Mouse (Mus musculus): ENCODE data around the gene Copb1. TPM values are rescaled to one million over a fixed set of nuclear protein-coding genes. Genes with fewer than 3 reads are reported as not detected.

Gene Copb1
- 5.1 and 8.5 TPM in 2 replicates for polyA plus RNA-seq (2012; rRNA removed)

DNA sequence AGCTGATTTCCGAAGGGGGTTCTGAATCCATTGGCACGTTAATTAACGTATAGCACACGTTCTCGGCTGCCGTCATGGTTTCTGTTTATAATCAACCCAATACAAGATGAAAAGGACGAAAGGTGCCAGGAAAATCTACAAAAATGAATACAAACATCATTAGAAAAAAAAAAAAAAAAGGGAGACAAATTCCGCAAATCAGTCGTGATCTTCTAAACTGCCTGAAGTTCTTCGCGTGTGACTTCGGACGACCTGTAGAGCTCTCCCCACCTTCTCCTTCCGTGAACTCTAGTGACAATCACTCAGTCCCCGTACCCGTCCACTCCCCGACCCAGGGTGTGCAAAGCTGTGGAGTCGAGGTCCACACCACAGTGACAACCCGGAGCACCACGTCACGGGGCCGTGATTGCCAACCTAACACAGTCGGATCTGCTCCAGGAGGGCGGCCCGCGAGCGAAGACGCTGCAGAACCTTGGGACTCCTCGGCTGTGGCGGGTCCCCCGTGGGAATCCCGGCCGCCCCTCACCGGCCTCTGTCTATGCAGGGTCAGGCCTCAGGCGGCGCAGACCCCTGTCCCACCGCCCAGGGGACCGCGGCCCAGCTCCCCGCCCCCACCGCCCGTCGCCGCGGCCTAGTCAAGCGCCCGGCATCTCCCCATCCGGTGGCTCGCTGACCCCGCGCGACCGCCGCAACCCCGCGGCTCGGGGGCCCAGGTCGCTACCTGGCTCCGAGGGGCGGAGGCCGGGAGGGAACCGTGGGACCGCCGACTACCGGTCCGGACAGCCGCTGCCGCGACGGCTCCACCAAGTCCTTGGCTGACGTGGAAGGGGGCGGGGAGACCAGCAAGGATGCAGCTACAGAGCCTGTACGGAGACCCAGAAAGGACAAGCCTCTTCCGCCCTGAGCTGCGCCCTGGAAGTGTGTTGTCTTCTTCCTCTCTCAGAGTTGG is at the start of gene Copb1:
Gene Copb1, minus strand, starts transcription at position 827 of the 949 bp plus-strand sequence.

DNA sequence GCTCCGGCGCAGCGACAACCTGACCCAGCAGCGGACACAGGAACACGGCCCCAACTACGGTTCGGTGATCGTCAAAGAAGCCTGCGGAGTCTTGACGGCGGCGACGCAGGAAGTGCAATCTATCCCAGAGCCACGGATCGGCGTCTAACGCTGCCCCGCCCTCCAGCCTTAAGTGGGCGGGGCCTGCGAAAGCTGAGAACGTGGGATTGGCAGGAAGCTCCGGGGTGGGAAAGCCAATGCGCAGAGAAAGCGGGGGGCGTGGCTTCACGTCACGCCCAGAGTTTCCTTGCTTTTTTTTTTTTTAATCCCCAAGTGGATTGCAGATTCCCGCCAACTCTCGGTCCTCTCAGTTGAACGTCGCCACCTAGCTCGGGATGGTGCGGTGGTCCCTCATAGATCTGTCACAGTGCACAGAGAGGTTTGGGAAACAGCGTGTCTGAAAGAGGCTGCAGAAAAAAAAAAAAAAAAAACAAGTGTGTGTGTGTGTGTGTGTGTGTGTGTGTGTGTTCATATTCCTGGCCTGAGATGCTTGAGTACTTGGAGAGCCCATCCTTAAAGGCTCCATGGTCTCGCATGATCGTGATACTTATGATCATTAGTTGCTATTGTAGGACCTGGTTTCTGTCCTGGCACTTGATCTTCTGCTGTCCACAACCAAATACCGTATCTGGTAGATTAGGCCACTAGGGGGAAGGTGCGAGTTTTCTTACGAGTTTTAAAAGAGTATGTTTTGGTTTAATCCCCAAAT is 21.7 kb upstream of the Copb1 start, which contains the start of gene Psma1:
Gene Psma1, minus strand, starts transcription at position 114 of the 748 bp plus-strand sequence.

Other genes with a start within 250 kb of the Copb1 start
- gene Rras2, start 136.9 kb downstream of the Copb1 start, polyA plus RNA-seq (2012; rRNA removed) = 8.0 and 20.0 TPM in 2 replicates
- gene Psma1, start 21.4 kb upstream of the Copb1 start, polyA plus RNA-seq (2012; rRNA removed) = 13.6 and 21.2 TPM in 2 replicates
- gene Pde3b, start 160.6 kb upstream of the Copb1 start, polyA plus RNA-seq (2012; rRNA removed) = 2.4 and 2.6 TPM in 2 replicates